Mouse (Mus musculus): ENCODE results near the gene Ndufb7. TPM values are rescaled to one million over a fixed set of nuclear protein-coding genes. Genes with fewer than 3 reads are reported as not detected.

Gene Ndufb7
- polyA plus RNA-seq, 2 experiments = 237 to 313 TPM

GRCm38 (mm10) chr8:83602650-83603029 lies 36.2 kb downstream of the Ndufb7 start:
- H3K4me2 ChIP-seq (replicated peaks; ENCODE audit: low read depth, low read length, severe bottlenecking) = no peak overlapping the region
- H3K4me1 ChIP-seq (ENCODE audit: control insufficient read depth, insufficient read depth, low read length) = peaks cover 6% of the 10 kb centered on the region; the same call in 1 of the 2 replicates
- no peak overlapping the region for H3K9ac ChIP-seq (ENCODE audit: low read depth, low read length, severe bottlenecking)
- TF ChIP-seq POLR2A (IDR thresholded peaks at IDR 0.05; ENCODE audit: borderline replicate concordance, extremely low read depth, insufficient read depth, insufficient read length) = no peak
- H3K36me3 ChIP-seq (ENCODE audit: control insufficient read depth, insufficient read depth, low read length) = no peaks in the 10 kb centered on the region
- WGBS = 75% methylated on average over 2 of the region's 2 CpGs
- H3K27ac ChIP-seq (replicated peaks; ENCODE audit: low read depth, low read length) = no peak overlapping the region
- ATAC-seq (ENCODE audit: low FRiP score, low read depth) (no peak), DNase-seq (ENCODE audit: low spot score) (no peak)
- H3K27me3 ChIP-seq (ENCODE audit: control insufficient read depth, insufficient read depth, low read length) = no peaks in the 10 kb centered on the region
- H3K4me3 ChIP-seq (replicated peaks; ENCODE audit: low read length) = no peak overlapping the region
- H3K9me3 ChIP-seq (ENCODE audit: control insufficient read depth, low read length) = no peaks in the 10 kb centered on the region

GRCm38 (mm10) chr8:83607661-83608397 lies 41.4 kb downstream of the Ndufb7 start, which contains the start of the genes Tecr and Dnajb1:
Gene Tecr (minus strand): TSS chr8:83607971.
Gene Dnajb1 (plus strand): TSS chr8:83608193.
- TF ChIP-seq POLR2A (IDR thresholded peaks at IDR 0.05; ENCODE audit: borderline replicate concordance, extremely low read depth, insufficient read depth, insufficient read length) = peak; percentile 90; the same call in 1 of the 2 replicates
- Histone ChIP-seq H3K9ac (ENCODE audit: low read depth, low read length, severe bottlenecking) (peak within 1 kb of the TSS; percentile 90), H3K9me3 (ENCODE audit: control insufficient read depth, low read length) (no peaks in the 10 kb centered on the region), H3K4me3 (replicated peaks; ENCODE audit: low read length) (peak within 1 kb of the TSS; percentile 85), H3K36me3 (ENCODE audit: control insufficient read depth, insufficient read depth, low read length) (peaks cover 34% of the 10 kb centered on the region), H3K4me2 (replicated peaks; ENCODE audit: low read depth, low read length, severe bottlenecking) (peak within 1 kb of the TSS; percentile 77), H3K27ac (replicated peaks; ENCODE audit: low read depth, low read length) (peak within 1 kb of the TSS; percentile 98), H3K4me1 (ENCODE audit: control insufficient read depth, insufficient read depth, low read length) (peaks cover 12% of the 10 kb centered on the region), H3K27me3 (ENCODE audit: control insufficient read depth, insufficient read depth, low read length) (no peaks in the 10 kb centered on the region)
- DNase-seq (ENCODE audit: low spot score) = peak; percentile 99
- WGBS = under 1% methylated on average over 34 of the region's 69 CpGs
- ATAC-seq (ENCODE audit: low FRiP score, low read depth) = peak; percentile 97

- WGBS = under 1% methylated on average over 47 of the region's 51 CpGs
- Histone ChIP-seq H3K36me3 (ENCODE audit: control insufficient read depth, insufficient read depth, low read length) (peaks cover 39% of the 10 kb centered on the region), H3K9me3 (ENCODE audit: control insufficient read depth, low read length) (no peaks in the 10 kb centered on the region), H3K4me1 (ENCODE audit: control insufficient read depth, insufficient read depth, low read length) (peaks cover 12% of the 10 kb centered on the region), H3K4me3 (replicated peaks; ENCODE audit: low read length) (peak overlapping the region; percentile 85), H3K27me3 (ENCODE audit: control insufficient read depth, insufficient read depth, low read length) (no peaks in the 10 kb centered on the region), H3K27ac (replicated peaks; ENCODE audit: low read depth, low read length) (peak overlapping the region; percentile 98), H3K4me2 (replicated peaks; ENCODE audit: low read depth, low read length, severe bottlenecking) (peak overlapping the region; percentile 77), H3K9ac (ENCODE audit: low read depth, low read length, severe bottlenecking) (peak overlapping the region; percentile 90)
- TF ChIP-seq POLR2A (IDR thresholded peaks at IDR 0.05; ENCODE audit: borderline replicate concordance, extremely low read depth, insufficient read depth, insufficient read length) = no peak
- DNase-seq (ENCODE audit: low spot score) (peak; percentile 75), ATAC-seq (ENCODE audit: low FRiP score, low read depth) (peak; percentile 69)
These were observed 41.9 kb downstream of the Ndufb7 start for GRCm38 (mm10) chr8:83608398-83608829.

- no peak for DNase-seq (ENCODE audit: low spot score)
- Histone ChIP-seq H3K9me3 (ENCODE audit: control insufficient read depth, low read length) (no peaks in the 10 kb centered on the region), H3K27me3 (ENCODE audit: control insufficient read depth, insufficient read depth, low read length) (no peaks in the 10 kb centered on the region), H3K4me1 (ENCODE audit: control insufficient read depth, insufficient read depth, low read length) (peaks cover 12% of the 10 kb centered on the region), H3K36me3 (ENCODE audit: control insufficient read depth, insufficient read depth, low read length) (peaks cover 39% of the 10 kb centered on the region), H3K27ac (replicated peaks; ENCODE audit: low read depth, low read length) (peak overlapping the region; percentile 98), H3K4me2 (replicated peaks; ENCODE audit: low read depth, low read length, severe bottlenecking) (peak overlapping the region; percentile 77), H3K9ac (ENCODE audit: low read depth, low read length, severe bottlenecking) (peak overlapping the region; percentile 90), H3K4me3 (replicated peaks; ENCODE audit: low read length) (peak overlapping the region; percentile 85)
- TF ChIP-seq POLR2A (IDR thresholded peaks at IDR 0.05; ENCODE audit: borderline replicate concordance, extremely low read depth, insufficient read depth, insufficient read length) = no peak
- 23% methylated on average over 9 of the region's 9 CpGs for WGBS
- no peak for ATAC-seq (ENCODE audit: low FRiP score, low read depth)
These were observed 42.6 kb downstream of the Ndufb7 start for GRCm38 (mm10) chr8:83609086-83609485.

- no peaks in the 10 kb centered on the region for H3K9me3 ChIP-seq (ENCODE audit: control insufficient read depth, low read length)
- peak overlapping the region; percentile 85 for H3K4me3 ChIP-seq (replicated peaks; ENCODE audit: low read length)
- H3K27me3 ChIP-seq (ENCODE audit: control insufficient read depth, insufficient read depth, low read length) = no peaks in the 10 kb centered on the region
- ATAC-seq (ENCODE audit: low FRiP score, low read depth) (no peak), DNase-seq (ENCODE audit: low spot score) (no peak)
- H3K4me2 ChIP-seq (replicated peaks; ENCODE audit: low read depth, low read length, severe bottlenecking) = peak overlapping the region; percentile 77
- no peak for TF ChIP-seq POLR2A (IDR thresholded peaks at IDR 0.05; ENCODE audit: borderline replicate concordance, extremely low read depth, insufficient read depth, insufficient read length)
- peaks cover 12% of the 10 kb centered on the region for H3K4me1 ChIP-seq (ENCODE audit: control insufficient read depth, insufficient read depth, low read length)
- 93% methylated on average over 10 of the region's 10 CpGs for WGBS
- H3K9ac ChIP-seq (ENCODE audit: low read depth, low read length, severe bottlenecking) = 0 out of 2 replicates have a peak overlapping the region, but pooled peaks have one; percentile 26
- H3K27ac ChIP-seq (replicated peaks; ENCODE audit: low read depth, low read length) = no peak overlapping the region
- peaks cover 39% of the 10 kb centered on the region for H3K36me3 ChIP-seq (ENCODE audit: control insufficient read depth, insufficient read depth, low read length)
These were observed 43.2 kb downstream of the Ndufb7 start for GRCm38 (mm10) chr8:83609547-83610180.
